Mouse (Mus musculus) myocyte (in vitro differentiated cells): ENCODE measurements around the gene 1700001C19Rik.

Source experiments
- E2F4 ChIP-seq: IDR thresholded peaks from one replicate; pipeline ENCODE4 v1.6.1; 2011; ENCODE audit warnings: mild to moderate bottlenecking, control low read depth, moderate library complexity; ENCODE audit not compliant: insufficient read depth
- POLR2A ChIP-seq: IDR thresholded peaks from one replicate; pipeline ENCODE4 v1.6.1; 2011; ENCODE audit warnings: low read depth, mild to moderate bottlenecking, control low read depth, moderate library complexity; ENCODE audit not compliant: insufficient read length

DNA sequence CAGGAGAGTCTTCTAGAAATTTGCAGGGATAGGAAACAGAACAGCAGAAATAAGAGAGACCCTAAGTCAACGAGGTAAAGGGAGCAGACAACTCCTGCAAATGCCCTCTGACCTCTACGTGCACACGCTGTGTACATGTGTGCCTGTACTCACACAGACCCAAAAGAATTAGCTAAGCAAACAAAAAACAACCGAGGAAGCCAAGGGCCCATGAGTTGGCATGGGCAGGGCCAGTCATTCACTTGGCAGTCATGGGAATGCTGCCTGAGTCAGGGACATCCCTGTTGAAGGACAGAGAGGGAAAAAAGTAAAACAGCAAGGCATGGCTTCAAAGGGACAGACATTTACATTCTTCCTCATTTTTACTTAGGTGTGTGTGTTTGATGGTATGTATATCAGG, 53.9 kb downstream of the 1700001C19Rik start:
- no peak for TF ChIP-seq POLR2A
- TF ChIP-seq E2F4, result no peak
